Mouse (Mus musculus): ENCODE results near the gene Adgrd1. TPM values are rescaled to one million over a fixed set of nuclear protein-coding genes. Genes with fewer than 3 reads are reported as not detected.

Gene Adgrd1
- total and polyA plus RNA-seq, 2 experiments from 2014 or later, result 0.17 to 0.77 TPM

DNA sequence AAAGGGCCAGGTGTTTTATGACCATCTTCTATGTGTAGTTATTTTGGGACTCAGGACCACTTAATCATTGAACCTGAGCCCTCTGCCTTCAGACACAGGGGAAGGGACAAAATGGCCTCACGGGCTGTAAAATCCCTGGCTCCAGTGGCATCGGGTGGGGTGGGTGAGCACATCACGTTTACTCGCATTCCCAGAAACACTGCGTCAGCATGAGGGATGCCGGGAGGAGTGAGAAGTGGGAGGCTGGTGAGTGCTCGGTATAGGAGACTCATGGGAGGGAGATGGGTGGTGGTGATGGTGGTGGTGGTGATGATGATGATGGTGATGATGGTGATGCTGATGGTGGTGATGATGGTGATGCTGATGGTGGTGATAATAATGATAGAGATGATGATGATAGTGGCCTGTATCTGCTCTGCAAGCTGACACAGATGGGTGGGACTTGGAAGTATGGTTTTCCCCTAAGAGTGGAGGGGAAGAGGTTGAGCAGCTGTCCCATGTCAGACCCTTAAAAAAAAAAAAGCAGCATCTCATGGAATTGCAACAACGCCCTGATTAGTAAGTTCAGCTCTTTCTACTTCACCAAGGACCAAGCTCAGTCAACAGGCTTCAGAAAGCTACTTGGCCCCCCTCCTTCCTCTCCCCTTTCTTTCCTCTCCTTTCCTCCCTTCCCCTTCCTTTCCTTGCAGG lies 29.9 kb upstream of the Adgrd1 start:
- no peak for TF ChIP-seq CTCF (IDR thresholded peaks at IDR 0.05)
- no peaks in the 10 kb centered on the region for H3K9me3 ChIP-seq (ENCODE audit: low read length)
- no peaks in the 10 kb centered on the region for H3K36me3 ChIP-seq (ENCODE audit: insufficient read depth, low read length)
- ATAC-seq (ENCODE audit: low FRiP score) (no peak), DNase-seq (ENCODE audit: low spot score) (no peak)
- WGBS, result 92% methylated on average over 8 of the region's 8 CpGs
- H3K4me1 ChIP-seq (ENCODE audit: insufficient read depth, low read length), result peaks cover 4% of the 10 kb centered on the region; the same call in 1 of the 2 replicates
- no peaks in the 10 kb centered on the region; the same call in 1 of the 2 replicates for H3K27me3 ChIP-seq (ENCODE audit: insufficient read depth, low read length)
- no peak overlapping the region for H3K4me2 ChIP-seq (ENCODE audit: low read depth, low read length, poor library complexity, severe bottlenecking)
- H3K9ac ChIP-seq (replicated peaks; ENCODE audit: low read length, poor library complexity, severe bottlenecking), result no peak overlapping the region
- no peak overlapping the region for H3K27ac ChIP-seq (ENCODE audit: low read depth, low read length)
- H3K4me3 ChIP-seq (ENCODE audit: low read depth, low read length), result no peak overlapping the region

DNA sequence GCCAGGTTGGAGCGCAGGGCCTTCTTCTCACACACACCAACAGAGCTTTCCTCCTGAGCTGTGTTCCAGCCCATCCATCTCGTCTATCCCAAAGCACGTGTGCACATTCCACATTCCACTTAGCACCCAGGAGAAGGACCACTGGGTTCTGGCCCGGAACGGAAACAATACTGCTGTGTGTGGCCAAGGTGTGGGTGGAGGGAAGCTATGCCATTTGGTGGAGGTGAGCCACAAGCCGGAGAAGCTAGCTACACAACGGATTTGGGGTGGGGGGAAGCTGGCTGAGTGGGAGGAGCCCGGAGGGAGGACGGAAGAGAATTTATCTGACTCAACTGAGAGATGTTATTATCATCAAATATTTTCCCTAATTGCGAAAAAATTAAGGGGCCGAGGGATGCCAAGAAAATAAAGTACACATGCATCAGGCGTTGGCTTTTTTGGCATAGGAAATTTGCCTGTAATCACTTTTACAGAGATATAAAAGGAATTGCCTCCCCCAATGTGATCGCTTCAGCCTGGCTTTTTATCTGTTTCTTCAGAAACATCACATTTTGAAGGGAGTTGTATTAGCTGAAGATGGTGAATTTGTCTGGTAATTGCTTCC lies 29.2 kb upstream of the Adgrd1 start:
- H3K9me3 ChIP-seq (ENCODE audit: low read length), result no peaks in the 10 kb centered on the region
- 81% methylated on average over 13 of the region's 13 CpGs for WGBS
- no peak overlapping the region for H3K4me3 ChIP-seq (ENCODE audit: low read depth, low read length)
- ATAC-seq (ENCODE audit: low FRiP score) (no peak), DNase-seq (ENCODE audit: low spot score) (no peak)
- H3K27ac ChIP-seq (ENCODE audit: low read depth, low read length), result no peak overlapping the region
- peaks cover 4% of the 10 kb centered on the region; the same call in 1 of the 2 replicates for H3K4me1 ChIP-seq (ENCODE audit: insufficient read depth, low read length)
- H3K27me3 ChIP-seq (ENCODE audit: insufficient read depth, low read length), result no peaks in the 10 kb centered on the region; the same call in 1 of the 2 replicates
- H3K9ac ChIP-seq (replicated peaks; ENCODE audit: low read length, poor library complexity, severe bottlenecking), result no peak overlapping the region
- no peaks in the 10 kb centered on the region for H3K36me3 ChIP-seq (ENCODE audit: insufficient read depth, low read length)
- no peak overlapping the region for H3K4me2 ChIP-seq (ENCODE audit: low read depth, low read length, poor library complexity, severe bottlenecking)
- TF ChIP-seq CTCF (IDR thresholded peaks at IDR 0.05), result no peak

DNA sequence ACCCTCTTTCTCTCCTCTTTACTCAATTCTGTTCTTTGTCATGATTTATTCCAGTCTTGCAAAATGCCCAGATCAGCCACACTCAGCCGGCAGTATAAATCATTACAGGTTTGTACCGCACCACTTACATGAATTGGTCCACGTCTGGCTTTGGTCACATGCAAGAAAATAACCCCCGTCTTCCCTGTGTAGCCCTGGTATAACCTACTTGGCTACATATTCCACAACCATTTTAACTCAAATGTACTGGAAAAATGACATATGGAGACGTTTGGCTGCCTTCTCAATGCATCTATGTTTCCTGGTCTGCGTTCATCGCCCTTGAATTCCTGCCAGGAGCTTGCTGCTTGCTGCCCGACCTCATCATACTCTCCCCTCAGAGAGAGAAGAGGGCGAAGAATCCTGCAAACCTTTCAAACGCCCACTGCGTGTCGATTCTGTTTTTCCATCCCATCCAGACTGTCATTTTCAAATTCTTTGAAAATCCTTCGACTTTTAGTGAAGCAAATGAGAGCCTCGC lies 24.7 kb upstream of the Adgrd1 start:
- no peak overlapping the region for H3K4me3 ChIP-seq (ENCODE audit: low read depth, low read length)
- DNase-seq (ENCODE audit: low spot score) (peak; percentile 79), ATAC-seq (ENCODE audit: low FRiP score) (no peak)
- no peaks in the 10 kb centered on the region for H3K36me3 ChIP-seq (ENCODE audit: insufficient read depth, low read length)
- no peaks in the 10 kb centered on the region for H3K4me1 ChIP-seq (ENCODE audit: insufficient read depth, low read length)
- H3K27me3 ChIP-seq (ENCODE audit: insufficient read depth, low read length), result no peaks in the 10 kb centered on the region
- no peaks in the 10 kb centered on the region for H3K9me3 ChIP-seq (ENCODE audit: low read length)
- H3K27ac ChIP-seq (ENCODE audit: low read depth, low read length), result no peak overlapping the region; the same call in 1 of the 2 replicates
- no peak overlapping the region for H3K9ac ChIP-seq (replicated peaks; ENCODE audit: low read length, poor library complexity, severe bottlenecking)
- H3K4me2 ChIP-seq (ENCODE audit: low read depth, low read length, poor library complexity, severe bottlenecking), result no peak overlapping the region
- TF ChIP-seq CTCF (IDR thresholded peaks at IDR 0.05), result no peak
- WGBS, result 68% methylated on average over 14 of the region's 14 CpGs

DNA sequence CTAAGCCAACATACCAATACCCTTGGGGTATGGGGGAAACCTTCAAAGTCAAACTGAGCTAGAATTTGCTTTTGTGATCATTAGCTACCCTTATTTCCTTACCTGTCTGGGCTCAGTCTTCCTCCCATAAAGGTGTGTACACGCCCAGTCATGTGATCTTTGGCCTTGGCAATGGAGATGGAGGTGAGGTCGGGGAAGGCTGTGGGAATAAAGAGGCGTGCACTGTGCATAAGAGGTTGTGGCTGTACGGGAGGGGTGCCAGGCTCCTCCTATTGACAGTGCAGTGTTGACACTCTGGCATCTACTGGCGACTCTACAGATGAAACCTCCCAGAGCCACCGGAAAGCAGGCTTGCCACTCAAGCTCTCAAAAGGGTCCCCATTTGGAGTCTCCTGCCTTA lies 23.1 kb upstream of the Adgrd1 start:
- ATAC-seq (ENCODE audit: low FRiP score) (no peak), DNase-seq (ENCODE audit: low spot score) (no peak)
- no peaks in the 10 kb centered on the region for H3K9me3 ChIP-seq (ENCODE audit: low read length)
- WGBS, result 71% methylated on average over 6 of the region's 6 CpGs
- no peak overlapping the region for H3K27ac ChIP-seq (ENCODE audit: low read depth, low read length)
- H3K9ac ChIP-seq (replicated peaks; ENCODE audit: low read length, poor library complexity, severe bottlenecking), result no peak overlapping the region
- TF ChIP-seq CTCF (IDR thresholded peaks at IDR 0.05), result no peak
- H3K27me3 ChIP-seq (ENCODE audit: insufficient read depth, low read length), result no peaks in the 10 kb centered on the region
- no peaks in the 10 kb centered on the region for H3K36me3 ChIP-seq (ENCODE audit: insufficient read depth, low read length)
- no peak overlapping the region for H3K4me2 ChIP-seq (ENCODE audit: low read depth, low read length, poor library complexity, severe bottlenecking)
- H3K4me1 ChIP-seq (ENCODE audit: insufficient read depth, low read length), result no peaks in the 10 kb centered on the region
- H3K4me3 ChIP-seq (ENCODE audit: low read depth, low read length), result no peak overlapping the region

DNA sequence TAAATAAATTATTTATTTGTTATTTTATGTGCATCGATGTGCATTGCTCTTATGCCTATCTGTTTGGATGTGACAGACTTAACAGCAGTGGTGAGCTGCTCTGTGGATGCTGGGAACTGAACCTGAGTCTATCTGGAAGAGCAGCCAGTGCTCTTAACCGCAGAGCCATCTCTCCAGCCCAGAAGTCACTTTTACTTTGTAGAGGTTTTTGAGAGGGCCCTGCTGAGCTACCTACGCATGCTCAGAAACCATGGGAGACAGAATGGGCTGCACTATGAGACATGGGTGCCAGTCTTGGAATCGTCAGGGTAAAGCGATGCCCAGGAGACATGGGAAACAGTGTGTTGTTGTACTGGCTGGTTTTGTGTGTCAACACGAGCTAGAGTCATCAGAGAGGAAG lies 20.5 kb upstream of the Adgrd1 start:
- Histone ChIP-seq H3K36me3 (ENCODE audit: insufficient read depth, low read length) (no peaks in the 10 kb centered on the region), H3K27ac (ENCODE audit: low read depth, low read length) (no peak overlapping the region), H3K4me3 (ENCODE audit: low read depth, low read length) (no peak overlapping the region), H3K9me3 (ENCODE audit: low read length) (no peaks in the 10 kb centered on the region), H3K27me3 (ENCODE audit: insufficient read depth, low read length) (no peaks in the 10 kb centered on the region), H3K4me1 (ENCODE audit: insufficient read depth, low read length) (no peaks in the 10 kb centered on the region), H3K9ac (replicated peaks; ENCODE audit: low read length, poor library complexity, severe bottlenecking) (no peak overlapping the region), H3K4me2 (ENCODE audit: low read depth, low read length, poor library complexity, severe bottlenecking) (no peak overlapping the region)
- 87% methylated on average over 6 of the region's 6 CpGs for WGBS
- no peak for TF ChIP-seq CTCF (IDR thresholded peaks at IDR 0.05)
- ATAC-seq (ENCODE audit: low FRiP score) (no peak), DNase-seq (ENCODE audit: low spot score) (no peak)

DNA sequence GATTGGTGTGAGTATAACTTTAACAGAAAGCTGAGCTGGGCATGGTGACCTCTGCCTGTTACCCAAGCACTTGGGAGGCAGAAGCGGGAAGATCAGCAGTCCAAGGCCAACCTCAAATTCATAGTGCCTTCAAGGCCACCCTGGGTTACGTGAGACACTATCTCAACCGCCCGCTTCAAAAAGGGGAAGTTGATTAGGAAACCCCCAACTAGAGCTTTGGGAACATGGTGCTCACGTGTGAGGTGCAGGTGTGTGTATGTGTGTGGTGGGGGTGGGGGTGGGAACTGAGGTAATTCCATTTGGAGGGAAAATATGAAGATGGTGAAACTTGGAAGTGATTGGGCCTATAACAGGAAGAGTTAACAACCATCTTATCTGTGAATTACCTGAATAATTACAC lies 19.3 kb upstream of the Adgrd1 start:
- DNase-seq (ENCODE audit: low spot score), result no peak
- no peak overlapping the region for H3K27ac ChIP-seq (ENCODE audit: low read depth, low read length)
- no peaks in the 10 kb centered on the region for H3K9me3 ChIP-seq (ENCODE audit: low read length)
- H3K4me3 ChIP-seq (ENCODE audit: low read depth, low read length), result no peak overlapping the region
- H3K9ac ChIP-seq (replicated peaks; ENCODE audit: low read length, poor library complexity, severe bottlenecking), result no peak overlapping the region
- WGBS, result 90% methylated on average over 5 of the region's 5 CpGs
- ATAC-seq (ENCODE audit: low FRiP score), result no peak
- H3K27me3 ChIP-seq (ENCODE audit: insufficient read depth, low read length), result no peaks in the 10 kb centered on the region
- no peaks in the 10 kb centered on the region for H3K4me1 ChIP-seq (ENCODE audit: insufficient read depth, low read length)
- no peaks in the 10 kb centered on the region for H3K36me3 ChIP-seq (ENCODE audit: insufficient read depth, low read length)
- TF ChIP-seq CTCF (IDR thresholded peaks at IDR 0.05), result no peak
- H3K4me2 ChIP-seq (ENCODE audit: low read depth, low read length, poor library complexity, severe bottlenecking), result no peak overlapping the region

Measured in midbrain, postnatal 0 days (tissue).